Mouse (Mus musculus): ENCODE measurements around the gene Slc29a2. TPM values are rescaled to one million over a fixed set of nuclear protein-coding genes. Genes with fewer than 3 reads are reported as not detected.

Slc29a2 gene
- total RNA-seq, 2 experiments from 2014 or later: 1.5 to 14.2 TPM

DNA sequence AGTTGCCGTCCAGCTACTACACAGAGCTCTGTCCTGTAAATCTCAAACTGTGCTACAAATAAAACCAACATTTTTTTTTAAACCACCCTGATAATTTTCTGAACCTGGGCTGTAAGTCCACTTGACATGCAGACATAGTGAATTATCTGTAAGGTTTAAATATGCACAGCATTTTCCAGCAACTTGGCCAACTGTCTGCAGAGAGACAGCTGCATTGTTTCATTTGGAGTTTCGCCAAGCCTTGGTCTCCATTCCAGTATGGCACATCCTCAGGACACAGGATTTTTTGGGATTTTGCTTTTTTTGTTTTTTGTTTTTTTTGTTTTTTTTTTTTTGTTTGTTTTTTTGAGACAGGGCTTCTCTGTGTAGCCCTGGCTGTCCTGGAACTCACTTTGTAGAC, 2.2 kb upstream of the Slc29a2 start:
- no peak for ATAC-seq (replicated peaks; ENCODE audit: low FRiP score, low TSS enrichment, poor library complexity, severe bottlenecking)

DNA sequence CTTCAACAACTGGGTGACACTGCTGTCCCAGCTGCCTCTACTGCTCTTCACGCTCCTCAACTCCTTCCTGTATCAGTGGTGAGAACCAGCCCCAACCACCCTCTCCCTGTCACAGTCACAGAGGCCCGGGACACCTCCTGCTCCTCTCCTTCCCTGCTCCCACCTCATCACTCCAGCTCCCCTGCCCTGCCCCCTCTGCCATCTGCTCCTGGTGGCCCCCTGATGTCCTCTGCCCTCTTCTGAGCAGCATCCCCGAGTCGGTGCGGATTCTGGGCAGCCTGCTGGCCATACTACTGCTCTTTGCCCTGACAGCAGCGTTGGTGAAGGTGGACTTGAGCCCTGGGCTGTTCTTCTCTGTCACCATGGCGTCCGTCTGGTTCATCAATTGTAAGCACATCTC, 2.5 kb downstream of the Slc29a2 start:
- ATAC-seq (replicated peaks; ENCODE audit: low FRiP score, low TSS enrichment, poor library complexity, severe bottlenecking): no peak

DNA sequence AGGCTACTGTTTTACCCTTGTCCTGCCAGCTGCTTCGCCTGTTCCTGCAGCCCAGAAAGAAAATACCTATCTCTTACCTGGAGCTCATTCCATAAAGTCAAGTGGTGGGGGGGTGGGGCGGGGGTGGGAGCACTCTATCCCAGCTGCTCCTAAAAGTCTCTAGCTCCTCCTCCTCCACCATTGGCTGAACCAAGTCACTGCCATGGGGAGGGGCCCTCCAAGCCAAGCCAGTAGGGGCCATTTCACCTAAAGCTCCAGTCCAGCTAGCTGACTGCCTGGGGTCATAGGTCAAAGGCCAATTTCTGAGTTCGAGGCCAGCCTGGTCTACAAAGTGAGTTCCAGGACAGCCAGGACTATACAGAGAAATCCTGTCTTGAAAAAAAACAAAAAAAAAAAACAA, 9.0 kb downstream of the Slc29a2 start:
- no peak for ATAC-seq (replicated peaks; ENCODE audit: low FRiP score, low TSS enrichment, poor library complexity, severe bottlenecking)

DNA sequence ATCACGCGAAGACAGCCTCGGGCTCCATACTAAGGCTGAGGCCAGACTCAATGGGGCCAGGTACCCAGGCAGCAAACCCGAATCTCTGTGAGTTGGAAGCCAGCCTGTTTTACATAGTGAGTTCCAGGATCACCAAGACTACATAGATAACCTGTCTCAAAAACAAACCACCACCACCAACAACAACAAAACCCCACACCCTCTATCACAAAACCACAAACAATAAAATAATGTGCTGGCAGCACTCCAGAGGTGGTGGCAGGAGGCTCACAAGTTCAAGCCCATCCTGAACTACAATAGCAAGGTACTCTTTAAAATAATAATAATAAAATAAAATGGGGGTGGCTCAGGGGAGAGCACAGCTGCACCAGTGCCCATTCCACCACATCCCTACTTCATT, 12.9 kb downstream of the Slc29a2 start:
- ATAC-seq (replicated peaks; ENCODE audit: low FRiP score, low TSS enrichment, poor library complexity, severe bottlenecking): no peak

DNA sequence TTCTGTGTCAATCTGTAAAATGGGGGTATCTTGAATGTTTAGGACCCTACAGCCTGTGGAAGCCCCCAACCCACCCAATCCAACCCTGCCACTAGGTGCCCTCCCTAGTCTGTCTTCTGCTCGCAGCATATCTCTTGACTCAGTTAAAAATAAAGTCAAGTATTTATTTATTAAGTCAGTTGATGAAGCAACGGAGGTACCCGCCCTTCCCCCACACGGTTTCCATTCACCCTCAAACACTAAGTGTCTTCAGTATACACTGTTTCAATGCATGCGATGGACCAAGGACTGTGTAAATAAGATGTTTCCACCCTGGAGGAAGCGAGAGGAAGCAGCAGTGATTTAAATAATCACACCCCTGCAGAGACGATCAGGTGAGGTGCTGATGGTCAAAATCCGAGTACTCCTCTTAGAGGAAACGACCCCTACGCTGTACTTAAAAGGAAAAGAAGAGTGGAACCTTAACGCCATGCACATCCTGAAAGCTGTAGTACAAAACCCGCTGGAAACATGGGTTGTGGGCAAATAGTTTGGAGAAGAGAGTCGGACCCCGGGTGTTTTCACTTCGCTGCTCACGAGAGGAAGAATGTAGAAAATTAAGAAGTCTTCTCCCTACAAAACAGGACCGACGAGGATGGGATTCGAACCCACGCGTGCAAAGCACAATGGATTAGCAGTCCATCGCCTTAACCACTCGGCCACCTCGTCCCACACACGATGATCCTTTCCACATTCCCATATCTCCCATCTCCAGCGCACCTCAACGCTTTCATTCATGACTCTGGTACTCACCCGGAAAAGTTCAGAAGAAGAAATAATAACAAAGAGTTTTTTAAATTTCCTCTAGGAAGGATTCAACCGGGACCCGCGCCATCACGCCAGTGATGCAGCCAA, 14.3 kb downstream of the Slc29a2 start:
- ATAC-seq (replicated peaks; ENCODE audit: low FRiP score, low TSS enrichment, poor library complexity, severe bottlenecking): no peak

- ATAC-seq (replicated peaks; ENCODE audit: low FRiP score, low TSS enrichment, poor library complexity, severe bottlenecking): peak; percentile 87
Measured at GRCm38 (mm10) chr19:5038709-5039156, 15.1 kb downstream of the Slc29a2 start, which contains the start of the genes B4gat1 and AC124502.3. Gene B4gat1 (plus strand): TSS chr19:5038826. Gene AC124502.3 (plus strand): TSS chr19:5038891.

DNA sequence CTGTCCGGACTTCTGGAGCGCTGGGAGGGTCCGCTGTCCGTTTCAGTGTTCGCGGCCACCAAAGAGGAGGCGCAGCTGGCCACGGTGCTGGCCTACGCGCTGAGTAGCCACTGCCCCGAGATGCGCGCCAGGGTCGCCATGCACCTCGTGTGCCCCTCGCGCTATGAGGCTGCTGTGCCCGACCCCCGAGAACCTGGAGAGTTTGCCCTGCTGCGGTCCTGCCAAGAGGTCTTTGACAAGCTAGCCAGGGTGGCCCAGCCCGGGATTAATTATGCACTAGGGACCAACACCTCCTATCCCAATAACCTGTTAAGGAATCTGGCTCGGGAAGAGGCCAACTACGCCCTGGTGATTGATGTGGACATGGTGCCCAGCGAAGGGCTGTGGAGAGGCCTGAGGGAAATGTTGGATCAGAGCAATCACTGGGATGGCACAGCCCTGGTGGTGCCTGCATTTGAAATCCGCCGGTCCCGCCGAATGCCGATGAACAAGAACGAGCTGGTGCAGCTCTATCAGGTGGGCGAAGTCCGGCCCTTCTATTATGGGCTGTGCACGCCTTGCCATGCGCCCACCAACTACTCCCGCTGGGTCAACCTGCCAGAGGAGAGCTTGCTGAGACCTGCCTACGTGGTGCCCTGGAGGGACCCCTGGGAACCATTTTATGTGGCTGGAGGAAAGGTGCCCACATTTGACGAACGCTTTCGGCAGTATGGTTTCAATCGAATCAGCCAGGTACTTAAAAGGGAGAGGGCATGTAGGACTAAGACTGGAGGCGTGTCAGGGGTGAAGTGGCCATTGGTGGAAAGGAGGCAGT, 15.8 kb downstream of the Slc29a2 start:
- no peak for ATAC-seq (replicated peaks; ENCODE audit: low FRiP score, low TSS enrichment, poor library complexity, severe bottlenecking)

DNA sequence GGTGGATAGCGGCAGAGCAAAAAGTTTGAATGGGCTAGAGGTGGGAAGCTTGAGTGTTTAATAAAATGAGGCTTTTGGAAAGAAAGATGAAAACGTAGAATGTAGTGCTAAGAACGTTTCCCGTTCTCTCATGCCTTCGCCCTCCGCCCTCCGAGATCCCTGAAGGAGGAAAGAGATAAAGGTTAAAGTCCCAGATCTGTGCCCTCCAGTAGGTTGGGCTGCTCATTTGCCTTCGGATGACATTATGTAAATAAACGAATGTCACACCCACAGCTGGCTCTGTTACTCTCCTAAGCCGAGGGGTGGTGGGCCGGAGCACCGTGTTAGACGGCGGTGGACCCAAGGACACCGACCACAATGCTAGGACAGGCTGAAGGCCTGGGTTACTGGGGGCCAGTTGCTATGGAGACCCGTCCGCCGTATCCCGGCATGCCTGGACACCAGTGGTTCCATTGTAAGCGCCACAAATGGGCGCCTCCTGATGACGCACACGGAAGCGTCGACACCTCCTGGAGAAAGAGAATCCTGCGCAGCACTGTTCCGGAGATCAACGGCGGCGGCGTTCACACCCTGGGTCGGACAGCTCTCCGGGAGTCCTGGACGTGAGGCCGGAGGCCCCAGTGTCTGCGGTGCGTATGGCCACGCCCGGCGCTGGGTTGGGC, 17.3 kb downstream of the Slc29a2 start, which contains the start of gene Brms1:
Gene Brms1 (plus strand): TSS at position 493 of the 662 bp plus-strand sequence.
- ATAC-seq (replicated peaks; ENCODE audit: low FRiP score, low TSS enrichment, poor library complexity, severe bottlenecking): peak; percentile 84

DNA sequence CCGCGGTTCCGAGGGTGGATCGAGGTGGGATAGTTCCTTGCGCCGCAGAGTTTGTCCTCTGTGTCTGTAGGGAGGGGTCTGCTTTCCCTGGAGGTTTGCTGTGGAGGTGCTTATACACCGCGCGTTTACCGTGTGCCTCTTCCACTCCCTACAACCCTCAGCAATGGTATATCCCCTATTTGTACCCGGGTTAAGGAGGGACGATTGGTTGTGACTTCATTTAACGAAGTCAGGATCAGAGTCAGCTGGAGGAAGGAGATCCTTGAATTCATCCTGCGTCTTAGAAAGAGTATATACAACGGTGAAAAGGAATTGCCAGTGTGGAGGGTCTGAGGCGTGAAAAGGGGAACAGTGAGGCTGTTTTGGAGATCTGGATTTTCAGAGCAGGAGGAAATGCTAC, 17.9 kb downstream of the Slc29a2 start:
- ATAC-seq (replicated peaks; ENCODE audit: low FRiP score, low TSS enrichment, poor library complexity, severe bottlenecking): no peak

GRCm38 (mm10) chr19:5045531-5045930, 21.9 kb downstream of the Slc29a2 start:
- no peak for ATAC-seq (replicated peaks; ENCODE audit: low FRiP score, low TSS enrichment, poor library complexity, severe bottlenecking)

- no peak for ATAC-seq (replicated peaks; ENCODE audit: low FRiP score, low TSS enrichment, poor library complexity, severe bottlenecking)
Measured at GRCm38 (mm10) chr19:5048138-5049056, 24.7 kb downstream of the Slc29a2 start.

DNA sequence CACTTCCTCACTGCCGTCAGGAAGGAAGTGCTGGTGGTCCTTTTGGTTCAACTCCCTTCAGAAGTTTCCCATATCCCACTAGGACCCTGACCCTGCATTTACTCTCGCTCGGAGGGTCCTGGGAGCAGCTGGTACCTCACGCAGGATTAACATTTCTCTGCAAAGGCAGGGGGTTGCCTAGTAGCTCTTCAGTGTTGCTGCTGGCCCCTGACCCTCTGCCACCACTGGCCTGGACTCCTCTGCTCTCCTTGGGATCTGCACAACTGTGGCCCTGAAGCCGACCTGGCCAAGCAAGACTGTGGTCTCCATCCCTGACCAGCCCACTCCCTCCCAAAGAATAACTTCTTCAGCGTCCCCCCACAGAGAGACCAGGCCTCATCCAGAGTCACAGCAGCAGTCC, 25.7 kb downstream of the Slc29a2 start:
- no peak for ATAC-seq (replicated peaks; ENCODE audit: low FRiP score, low TSS enrichment, poor library complexity, severe bottlenecking)

DNA sequence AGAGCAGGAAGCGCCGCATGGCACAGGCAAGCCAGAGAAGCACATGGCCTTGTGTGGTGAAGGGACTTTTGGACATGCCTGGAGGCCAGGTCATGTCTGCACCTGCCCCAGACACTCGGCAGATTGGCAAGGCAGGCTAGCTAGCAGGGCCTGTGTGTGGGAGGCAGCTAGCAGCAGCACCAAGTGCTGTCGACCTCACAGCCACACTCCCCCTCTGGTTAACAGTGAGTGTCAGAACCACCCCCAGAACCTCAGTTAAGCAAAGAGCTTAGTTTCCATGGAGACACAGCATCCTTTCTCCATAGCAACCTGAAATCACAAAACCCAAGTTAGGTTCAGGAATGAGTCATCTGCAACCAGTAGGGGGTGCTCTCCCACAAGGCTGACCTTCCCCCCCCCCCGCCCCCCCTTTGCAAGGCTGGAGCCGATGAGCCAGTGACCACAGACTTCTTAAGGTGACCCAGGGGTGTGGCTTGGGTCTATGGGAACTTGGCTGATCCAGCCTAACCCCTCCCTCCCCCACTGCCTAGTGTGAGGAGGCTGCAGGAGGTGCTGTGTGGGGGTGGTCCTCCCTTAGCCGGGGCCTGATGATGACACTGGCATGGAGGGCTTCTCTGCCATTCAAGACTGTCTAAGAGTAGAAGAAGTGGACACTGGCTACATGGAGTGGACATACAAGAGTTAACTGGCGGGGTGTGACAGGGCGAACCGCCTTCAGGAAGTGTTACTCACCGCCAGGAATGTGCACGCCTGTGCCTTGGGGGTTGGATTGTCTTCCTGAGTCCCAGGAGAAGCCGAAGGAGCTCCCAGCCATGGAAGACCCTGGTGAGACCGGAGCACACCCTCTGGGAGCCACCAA, 26.6 kb downstream of the Slc29a2 start, which contains the start of gene Rin1:
Gene Rin1 (plus strand): TSS at position 435 of the 859 bp plus-strand sequence.
- no peak for ATAC-seq (replicated peaks; ENCODE audit: low FRiP score, low TSS enrichment, poor library complexity, severe bottlenecking)

DNA sequence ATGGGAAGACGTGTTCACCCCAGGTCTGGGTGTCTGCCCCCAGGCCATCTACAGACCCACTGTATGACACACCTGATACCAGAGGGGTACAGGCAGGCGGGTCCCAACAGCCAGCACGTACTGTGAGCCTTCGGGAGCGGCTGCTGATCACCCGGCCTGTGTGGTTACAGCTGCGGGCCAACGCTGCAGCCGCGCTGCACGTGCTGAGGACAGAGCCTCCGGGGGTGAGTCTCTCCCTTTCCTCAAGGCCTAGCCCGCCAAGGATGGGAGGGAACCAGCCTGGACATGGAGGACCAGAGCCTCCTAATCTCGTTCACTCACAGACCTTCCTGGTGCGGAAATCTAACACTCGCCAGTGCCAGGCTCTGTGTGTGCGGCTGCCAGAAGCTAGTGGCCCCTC, 27.4 kb downstream of the Slc29a2 start:
- no peak for ATAC-seq (replicated peaks; ENCODE audit: low FRiP score, low TSS enrichment, poor library complexity, severe bottlenecking)

- no peak for ATAC-seq (replicated peaks; ENCODE audit: low FRiP score, low TSS enrichment, poor library complexity, severe bottlenecking)
Measured at GRCm38 (mm10) chr19:5051515-5051914, 27.9 kb downstream of the Slc29a2 start.

GRCm38 (mm10) chr19:5052166-5052822, 28.6 kb downstream of the Slc29a2 start:
- no peak for ATAC-seq (replicated peaks; ENCODE audit: low FRiP score, low TSS enrichment, poor library complexity, severe bottlenecking)

DNA sequence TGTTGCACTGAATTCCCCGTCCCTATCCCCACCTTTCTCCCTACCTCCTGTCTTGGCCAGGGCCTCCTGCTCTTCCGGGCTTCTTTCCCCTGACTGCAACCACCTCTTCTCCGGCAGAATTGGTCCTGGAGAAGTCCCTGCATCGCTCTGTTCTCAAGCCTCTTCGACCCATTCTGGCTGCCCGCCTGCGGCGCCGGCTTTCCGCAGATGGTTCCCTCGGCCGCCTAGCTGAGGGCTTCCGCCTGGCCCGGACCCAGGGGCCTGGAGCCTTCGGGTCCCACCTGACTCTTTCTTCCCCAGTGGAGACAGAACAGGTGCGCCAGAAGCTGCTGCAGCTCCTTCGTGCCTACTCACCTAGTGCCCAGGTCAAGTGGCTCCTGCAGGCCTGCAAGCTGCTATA, 29.2 kb downstream of the Slc29a2 start:
- no peak for ATAC-seq (replicated peaks; ENCODE audit: low FRiP score, low TSS enrichment, poor library complexity, severe bottlenecking)
